Mouse (Mus musculus) hindbrain, embryonic 13.5 days (tissue): ENCODE results near the gene Tmem132c. TPM values are rescaled to one million over a fixed set of nuclear protein-coding genes. Genes with fewer than 3 reads are reported as not detected.
A peak's percentile ranks its signal among the peaks of the same experiment; 100 is the strongest.

Experiments
- ATAC-seq: fragments of 200-750 bp; cut with Nextera tagmentation; 2 replicates; pipeline ENCODE4 v1.8.0; 2017; ENCODE audit warnings: moderate TSS enrichment; ENCODE audit not compliant: low FRiP score
- H3K27ac ChIP-seq: fragments of 300-500 bp; sonication (generic); 2 replicates; pipeline ENCODE4 v1.5.1; 2015; ENCODE audit warnings: inconsistent platforms, mild to moderate bottlenecking, moderate library complexity
- H3K27me3 ChIP-seq: fragments of 300-500 bp; sonication (generic); 2 replicates; pipeline ENCODE4 v1.6.1; 2015; ENCODE audit warnings: mild to moderate bottlenecking, inconsistent platforms
- H3K36me3 ChIP-seq: fragments of 300-500 bp; sonication (generic); 2 replicates; pipeline ENCODE4 v1.6.1; 2015; ENCODE audit warnings: mild to moderate bottlenecking, inconsistent platforms
- H3K4me1 ChIP-seq: fragments of 300-500 bp; sonication (generic); replicated peaks from 2 replicates; pipeline ENCODE4 v1.6.1; 2015; ENCODE audit warnings: inconsistent platforms
- H3K4me2 ChIP-seq: fragments of 300-500 bp; sonication (generic); 2 replicates; pipeline ENCODE4 v1.6.1; 2015; ENCODE audit warnings: inconsistent platforms, mild to moderate bottlenecking, moderate library complexity
- H3K4me3 ChIP-seq: fragments of 300-500 bp; sonication (generic); 2 replicates; pipeline ENCODE4 v1.5.1; 2015; ENCODE audit warnings: mild to moderate bottlenecking, inconsistent platforms
- H3K9ac ChIP-seq: fragments of 300-500 bp; sonication (generic); 2 replicates; pipeline ENCODE4 v1.6.1; 2015; ENCODE audit warnings: mild to moderate bottlenecking, inconsistent platforms
- H3K9me3 ChIP-seq: fragments of 300-500 bp; sonication (generic); 2 replicates; pipeline ENCODE4 v1.6.1; 2016; ENCODE audit warnings: inconsistent platforms
- WGBS: fragments of 180-500 bp; shearing (Covaris S2); methylation state at CpG from one replicate; pipeline ENCODE4 v1.1.7; 2015; 5-methylcytosine and 5-hydroxymethylcytosine counted together
- polyA plus RNA-seq: library from polyadenylated mRNA; unstranded; fragments of >200 nt; fragmentation: Nextera tagmentation; extraction: Ambion mirVana; gene quantifications from 2 replicates; pipeline ENCODE4 v1.2.1, GENCODE M21; 2015

Gene Tmem132c
- polyA plus RNA-seq, 1 experiment from 2014 or later, result 11.1 TPM

- no peaks in the 10 kb centered on the region for H3K9me3 ChIP-seq
- 90% methylated on average over 6 of the region's 6 CpGs for WGBS
- no peaks in the 10 kb centered on the region for H3K4me1 ChIP-seq
- no peak overlapping the region for H3K4me3 ChIP-seq
- no peaks in the 10 kb centered on the region for H3K27me3 ChIP-seq
- H3K9ac ChIP-seq, result no peak overlapping the region
- H3K36me3 ChIP-seq, result no peaks in the 10 kb centered on the region
- no peak for ATAC-seq
- H3K27ac ChIP-seq, result no peak overlapping the region
- H3K4me2 ChIP-seq, result no peak overlapping the region
Measured at GRCm38 (mm10) chr5:127511653-127512052, 270.0 kb downstream of the Tmem132c start.

GRCm38 (mm10) chr5:127515960-127516359 lies 274.4 kb downstream of the Tmem132c start:
- Histone ChIP-seq H3K9me3 (no peaks in the 10 kb centered on the region), H3K36me3 (no peaks in the 10 kb centered on the region), H3K9ac (no peak overlapping the region), H3K4me1 (no peaks in the 10 kb centered on the region), H3K27ac (no peak overlapping the region), H3K4me2 (no peak overlapping the region), H3K4me3 (no peak overlapping the region), H3K27me3 (no peaks in the 10 kb centered on the region)
- no peak for ATAC-seq
- WGBS, result 90% methylated on average over 9 of the region's 9 CpGs

GRCm38 (mm10) chr5:127522744-127523476 lies 281.3 kb downstream of the Tmem132c start:
- Histone ChIP-seq H3K27ac (no peak overlapping the region), H3K36me3 (no peaks in the 10 kb centered on the region), H3K4me1 (no peaks in the 10 kb centered on the region), H3K9ac (no peak overlapping the region), H3K9me3 (no peaks in the 10 kb centered on the region), H3K4me3 (no peak overlapping the region), H3K27me3 (no peaks in the 10 kb centered on the region), H3K4me2 (no peak overlapping the region)
- ATAC-seq, result no peak
- 60% methylated on average over 9 of the region's 9 CpGs for WGBS

- Histone ChIP-seq H3K4me3 (no peak overlapping the region), H3K36me3 (no peaks in the 10 kb centered on the region), H3K27ac (no peak overlapping the region), H3K4me1 (no peaks in the 10 kb centered on the region), H3K9me3 (no peaks in the 10 kb centered on the region), H3K4me2 (no peak overlapping the region), H3K9ac (no peak overlapping the region), H3K27me3 (no peaks in the 10 kb centered on the region)
- no peak for ATAC-seq
- 89% methylated on average over 10 of the region's 10 CpGs for WGBS
Measured at GRCm38 (mm10) chr5:127527344-127527974, 285.9 kb downstream of the Tmem132c start.

GRCm38 (mm10) chr5:127537508-127537907 lies 295.9 kb downstream of the Tmem132c start:
- no peaks in the 10 kb centered on the region for H3K4me1 ChIP-seq
- no peaks in the 10 kb centered on the region for H3K9me3 ChIP-seq
- no peaks in the 10 kb centered on the region for H3K27me3 ChIP-seq
- ATAC-seq, result no peak
- no peak overlapping the region for H3K4me3 ChIP-seq
- no peaks in the 10 kb centered on the region for H3K36me3 ChIP-seq
- H3K9ac ChIP-seq, result no peak overlapping the region
- H3K4me2 ChIP-seq, result no peak overlapping the region
- no peak overlapping the region for H3K27ac ChIP-seq
- WGBS, result 75% methylated on average over 2 of the region's 2 CpGs

GRCm38 (mm10) chr5:127546585-127546991 lies 305.0 kb downstream of the Tmem132c start:
- no peak overlapping the region for H3K27ac ChIP-seq
- peaks cover 9% of the 10 kb centered on the region; the same call in 1 of the 2 replicates for H3K4me1 ChIP-seq
- H3K4me2 ChIP-seq, result no peak overlapping the region
- H3K4me3 ChIP-seq, result no peak overlapping the region
- H3K27me3 ChIP-seq, result no peaks in the 10 kb centered on the region
- no peak overlapping the region for H3K9ac ChIP-seq
- WGBS, result 87% methylated on average over 5 of the region's 5 CpGs
- H3K9me3 ChIP-seq, result no peaks in the 10 kb centered on the region
- H3K36me3 ChIP-seq, result no peaks in the 10 kb centered on the region
- ATAC-seq, result no peak

- H3K9ac ChIP-seq, result no peak overlapping the region
- H3K4me1 ChIP-seq, result peaks cover 9% of the 10 kb centered on the region; the same call in 1 of the 2 replicates
- 74% methylated on average over 2 of the region's 2 CpGs for WGBS
- no peaks in the 10 kb centered on the region for H3K27me3 ChIP-seq
- no peaks in the 10 kb centered on the region for H3K36me3 ChIP-seq
- H3K4me3 ChIP-seq, result no peak overlapping the region
- no peaks in the 10 kb centered on the region for H3K9me3 ChIP-seq
- ATAC-seq, result no peak
- no peak overlapping the region for H3K27ac ChIP-seq
- H3K4me2 ChIP-seq, result 0 out of 2 replicates have a peak overlapping the region, but pooled peaks have one; percentile 16
Measured at GRCm38 (mm10) chr5:127548136-127548535, 306.5 kb downstream of the Tmem132c start.

GRCm38 (mm10) chr5:127561086-127561485 lies 319.5 kb downstream of the Tmem132c start:
- Histone ChIP-seq H3K4me3 (no peak overlapping the region), H3K27ac (no peak overlapping the region), H3K36me3 (peaks cover 4% of the 10 kb centered on the region), H3K9ac (no peak overlapping the region), H3K27me3 (no peaks in the 10 kb centered on the region), H3K9me3 (no peaks in the 10 kb centered on the region), H3K4me2 (no peak overlapping the region), H3K4me1 (no peaks in the 10 kb centered on the region)
- ATAC-seq, result no peak
- 85% methylated on average over 3 of the region's 3 CpGs for WGBS

- Histone ChIP-seq H3K27ac (no peak overlapping the region), H3K9ac (no peak overlapping the region), H3K4me1 (no peaks in the 10 kb centered on the region), H3K4me3 (no peak overlapping the region), H3K27me3 (no peaks in the 10 kb centered on the region), H3K9me3 (no peaks in the 10 kb centered on the region), H3K36me3 (no peaks in the 10 kb centered on the region; the same call in 1 of the 2 replicates), H3K4me2 (no peak overlapping the region)
- WGBS, result 61% methylated on average over 6 of the region's 6 CpGs
- ATAC-seq, result no peak
Measured at GRCm38 (mm10) chr5:127567165-127567741, 325.6 kb downstream of the Tmem132c start.

- Histone ChIP-seq H3K4me3 (no peak overlapping the region), H3K9me3 (no peaks in the 10 kb centered on the region), H3K27ac (no peak overlapping the region), H3K4me2 (no peak overlapping the region), H3K36me3 (no peaks in the 10 kb centered on the region), H3K9ac (no peak overlapping the region), H3K27me3 (no peaks in the 10 kb centered on the region), H3K4me1 (no peaks in the 10 kb centered on the region)
- WGBS, result 61% methylated on average over 8 of the region's 8 CpGs
- no peak for ATAC-seq
Measured at GRCm38 (mm10) chr5:127577419-127577818, 335.8 kb downstream of the Tmem132c start.

- Histone ChIP-seq H3K4me1 (no peaks in the 10 kb centered on the region), H3K9ac (no peak overlapping the region), H3K36me3 (no peaks in the 10 kb centered on the region), H3K27me3 (no peaks in the 10 kb centered on the region), H3K27ac (no peak overlapping the region), H3K4me2 (no peak overlapping the region), H3K9me3 (no peaks in the 10 kb centered on the region), H3K4me3 (no peak overlapping the region)
- ATAC-seq, result no peak
- WGBS, result 92% methylated on average over 8 of the region's 8 CpGs
Measured at GRCm38 (mm10) chr5:127583658-127584057, 342.1 kb downstream of the Tmem132c start.

GRCm38 (mm10) chr5:127587854-127588253 lies 346.2 kb downstream of the Tmem132c start:
- no peak for ATAC-seq
- H3K36me3 ChIP-seq, result peaks cover 15% of the 10 kb centered on the region
- WGBS, result 79% methylated on average over 6 of the region's 6 CpGs
- H3K9ac ChIP-seq, result no peak overlapping the region
- no peaks in the 10 kb centered on the region for H3K27me3 ChIP-seq
- H3K4me1 ChIP-seq, result no peaks in the 10 kb centered on the region
- no peak overlapping the region for H3K4me2 ChIP-seq
- no peak overlapping the region for H3K4me3 ChIP-seq
- H3K9me3 ChIP-seq, result no peaks in the 10 kb centered on the region
- no peak overlapping the region for H3K27ac ChIP-seq
